Mouse (Mus musculus) heart, embryonic 13.5 days (tissue): ENCODE results near the gene Clrn2. TPM values are rescaled to one million over a fixed set of nuclear protein-coding genes. Genes with fewer than 3 reads are reported as not detected.

Source experiments
- ATAC-seq: fragments of 200-750 bp; cut with Nextera tagmentation; 2 replicates; pipeline ENCODE4 v1.8.0; 2017; ENCODE audit warnings: moderate TSS enrichment; ENCODE audit not compliant: insufficient number of reproducible peaks, low FRiP score, low TSS enrichment; ENCODE audit errors: extremely low read depth
- H3K27ac ChIP-seq: fragments of 300-500 bp; sonication (generic); replicated peaks from 2 replicates; pipeline ENCODE4 v1.5.1; 2015; ENCODE audit warnings: moderate library complexity, mild to moderate bottlenecking, inconsistent platforms
- H3K27me3 ChIP-seq: fragments of 300-500 bp; sonication (generic); replicated peaks from 2 replicates; pipeline ENCODE4 v1.6.1; 2015; ENCODE audit warnings: mild to moderate bottlenecking, inconsistent platforms
- H3K36me3 ChIP-seq: fragments of 300-500 bp; sonication (generic); 2 replicates; pipeline ENCODE4 v1.6.1; 2015; ENCODE audit warnings: mild to moderate bottlenecking, inconsistent platforms
- H3K4me1 ChIP-seq: fragments of 300-500 bp; sonication (generic); 2 replicates; pipeline ENCODE4 v1.6.1; 2015; ENCODE audit warnings: inconsistent platforms
- H3K4me2 ChIP-seq: fragments of 300-500 bp; sonication (generic); 2 replicates; pipeline ENCODE4 v1.6.1; 2015; ENCODE audit warnings: inconsistent platforms, mild to moderate bottlenecking, moderate library complexity
- H3K4me3 ChIP-seq: fragments of 300-500 bp; sonication (generic); 2 replicates; pipeline ENCODE4 v1.5.1; 2015; ENCODE audit warnings: moderate library complexity, mild to moderate bottlenecking, inconsistent platforms
- H3K9ac ChIP-seq: fragments of 300-500 bp; sonication (generic); 2 replicates; pipeline ENCODE4 v1.6.1; 2015; ENCODE audit warnings: inconsistent platforms, mild to moderate bottlenecking, moderate library complexity
- H3K9me3 ChIP-seq: fragments of 300-500 bp; sonication (generic); 2 replicates; pipeline ENCODE4 v1.6.1; 2016; ENCODE audit warnings: inconsistent platforms
- WGBS: fragments of 180-500 bp; shearing (Covaris S2); methylation state at CpG from one replicate; pipeline ENCODE4 v1.1.7; 2015; ENCODE audit warnings: mixed read lengths; 5-methylcytosine and 5-hydroxymethylcytosine counted together
- polyA plus RNA-seq: library from polyadenylated mRNA; unstranded; fragments of >200 nt; fragmentation: Nextera tagmentation; extraction: Ambion mirVana; gene quantifications from 2 replicates; pipeline ENCODE4 v1.2.1, GENCODE M21; 2015

Clrn2 gene
- polyA plus RNA-seq, 1 experiment from 2014 or later = not detected

DNA sequence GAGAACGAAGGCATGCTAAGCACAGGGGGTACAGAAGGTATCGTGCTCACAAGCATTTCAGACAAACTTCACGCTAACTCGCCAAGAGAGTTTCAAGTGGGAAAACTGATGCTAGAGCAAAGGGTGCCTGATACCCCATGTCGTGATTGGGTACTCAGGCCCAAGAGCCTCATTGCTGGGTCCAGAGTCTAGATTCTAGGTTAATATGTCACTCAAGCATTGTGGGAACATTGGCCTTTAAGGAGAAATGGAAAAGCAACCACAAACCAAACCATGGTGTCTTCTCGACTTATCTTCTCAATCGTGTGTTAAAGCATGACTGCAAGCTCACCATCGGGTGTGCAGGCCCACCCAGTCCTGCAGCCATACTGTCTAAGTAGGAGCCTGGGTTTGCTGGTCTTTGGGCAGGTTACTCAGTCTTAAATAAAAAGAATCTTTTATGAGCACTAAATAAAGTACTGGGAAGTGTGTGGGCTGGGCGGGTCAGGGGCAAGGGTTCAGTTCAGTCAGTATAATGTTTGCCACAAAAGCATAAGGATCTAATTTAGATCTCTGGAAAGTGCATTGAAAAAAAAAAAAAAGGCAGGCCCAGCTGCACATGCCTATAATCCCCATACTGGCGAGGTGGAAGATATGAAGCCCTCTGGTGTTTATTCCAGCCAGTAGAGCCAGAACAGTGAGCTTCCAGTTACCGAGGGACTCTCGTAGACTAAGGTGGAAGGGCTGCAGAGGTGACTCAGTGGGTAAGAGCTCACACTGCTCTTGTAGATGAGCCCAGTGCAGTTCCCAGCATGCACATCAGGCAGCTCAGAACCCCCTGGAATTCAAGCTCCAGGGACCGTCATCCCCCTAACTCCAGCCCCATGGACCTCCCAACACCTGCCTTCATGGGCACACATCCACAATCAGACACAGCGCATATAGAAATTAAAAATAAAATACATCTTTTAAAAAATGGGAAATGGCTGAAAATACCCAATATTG is 17.3 kb upstream of the Clrn2 start:
- H3K27me3 ChIP-seq = no peaks in the 10 kb centered on the region
- peaks cover 69% of the 10 kb centered on the region for H3K36me3 ChIP-seq
- no peak for ATAC-seq
- no peak overlapping the region for H3K9ac ChIP-seq
- no peaks in the 10 kb centered on the region for H3K9me3 ChIP-seq
- peaks cover 8% of the 10 kb centered on the region; the same call in 1 of the 2 replicates for H3K4me1 ChIP-seq
- H3K4me3 ChIP-seq = no peak overlapping the region
- WGBS = 82% methylated on average over 14 of the region's 14 CpGs
- H3K27ac ChIP-seq = no peak overlapping the region
- H3K4me2 ChIP-seq = no peak overlapping the region

DNA sequence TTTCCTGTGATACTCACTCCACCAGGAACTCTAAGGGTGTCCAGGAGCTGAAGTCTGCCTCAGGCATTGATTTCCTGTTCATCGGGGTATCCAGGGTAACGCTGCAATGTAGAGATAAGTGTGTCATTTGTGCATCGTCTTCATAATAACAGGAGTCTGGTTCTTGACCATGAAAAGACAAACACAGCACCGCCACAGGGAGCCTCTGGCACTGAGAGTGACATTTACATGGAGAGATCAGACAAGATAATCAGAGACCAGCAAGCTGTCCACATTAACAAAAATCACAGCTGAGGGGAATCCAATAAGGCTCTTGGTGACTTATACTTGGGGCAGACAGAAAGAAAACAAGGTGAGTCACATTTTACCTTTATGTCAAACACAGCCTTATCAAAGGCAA is 15.7 kb upstream of the Clrn2 start:
- Histone ChIP-seq H3K4me1 (peaks cover 10% of the 10 kb centered on the region; the same call in 1 of the 2 replicates), H3K36me3 (peaks cover 67% of the 10 kb centered on the region), H3K4me2 (no peak overlapping the region), H3K27ac (no peak overlapping the region), H3K4me3 (no peak overlapping the region), H3K9me3 (no peaks in the 10 kb centered on the region), H3K27me3 (no peaks in the 10 kb centered on the region), H3K9ac (no peak overlapping the region)
- no peak for ATAC-seq
- 67% methylated on average over 4 of the region's 4 CpGs for WGBS

DNA sequence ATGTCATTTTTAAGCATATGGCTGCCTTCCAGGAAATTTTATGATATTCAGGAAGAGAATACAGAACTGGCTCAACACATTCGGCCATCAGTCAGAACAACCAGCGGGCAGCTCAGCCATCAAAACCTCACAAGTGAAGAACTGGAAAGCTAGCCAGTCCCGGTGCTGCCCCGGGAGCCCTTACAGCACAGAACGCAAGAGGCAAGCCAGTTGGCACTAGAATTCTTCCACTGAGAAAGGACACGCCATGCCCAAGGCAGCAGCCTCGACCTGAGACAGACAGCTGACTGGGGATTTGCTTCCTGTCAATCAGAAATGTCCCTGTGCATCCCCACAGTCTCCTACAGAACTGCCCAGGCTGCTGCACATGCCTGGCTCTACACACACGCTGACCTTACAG is 15.2 kb upstream of the Clrn2 start:
- no peak overlapping the region for H3K4me3 ChIP-seq
- WGBS = 73% methylated on average over 8 of the region's 8 CpGs
- peaks cover 67% of the 10 kb centered on the region for H3K36me3 ChIP-seq
- H3K9ac ChIP-seq = no peak overlapping the region
- H3K4me2 ChIP-seq = no peak overlapping the region
- H3K27me3 ChIP-seq = no peaks in the 10 kb centered on the region
- H3K27ac ChIP-seq = no peak overlapping the region
- no peak for ATAC-seq
- no peaks in the 10 kb centered on the region for H3K9me3 ChIP-seq
- peaks cover 10% of the 10 kb centered on the region; the same call in 1 of the 2 replicates for H3K4me1 ChIP-seq

DNA sequence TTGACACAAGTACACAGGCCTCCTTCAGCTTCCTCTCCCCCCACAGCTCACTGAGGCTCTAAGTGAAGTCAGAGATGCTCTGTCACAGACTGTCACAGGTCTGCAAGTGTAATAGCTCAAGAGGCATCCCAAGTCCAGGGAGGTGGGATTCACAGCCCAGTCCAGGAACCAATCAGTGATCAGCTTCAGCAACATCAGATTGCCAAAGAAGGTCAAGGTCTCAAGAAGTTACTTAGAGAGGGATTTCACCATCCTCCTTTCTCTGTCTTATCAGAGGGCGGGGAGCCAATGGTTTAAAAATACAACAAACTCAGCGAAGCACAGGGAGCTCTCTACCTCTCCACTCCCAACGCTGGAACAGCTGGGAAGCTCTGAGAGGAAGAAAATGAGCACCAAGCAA is 12.4 kb upstream of the Clrn2 start:
- H3K36me3 ChIP-seq = peaks cover 62% of the 10 kb centered on the region
- no peak overlapping the region for H3K4me2 ChIP-seq
- ATAC-seq = no peak
- no peaks in the 10 kb centered on the region for H3K9me3 ChIP-seq
- no peak overlapping the region for H3K9ac ChIP-seq
- no peak overlapping the region for H3K4me3 ChIP-seq
- H3K4me1 ChIP-seq = peaks cover 10% of the 10 kb centered on the region; the same call in 1 of the 2 replicates
- 37% methylated on average over 3 of the region's 3 CpGs for WGBS
- H3K27ac ChIP-seq = no peak overlapping the region
- no peaks in the 10 kb centered on the region for H3K27me3 ChIP-seq

DNA sequence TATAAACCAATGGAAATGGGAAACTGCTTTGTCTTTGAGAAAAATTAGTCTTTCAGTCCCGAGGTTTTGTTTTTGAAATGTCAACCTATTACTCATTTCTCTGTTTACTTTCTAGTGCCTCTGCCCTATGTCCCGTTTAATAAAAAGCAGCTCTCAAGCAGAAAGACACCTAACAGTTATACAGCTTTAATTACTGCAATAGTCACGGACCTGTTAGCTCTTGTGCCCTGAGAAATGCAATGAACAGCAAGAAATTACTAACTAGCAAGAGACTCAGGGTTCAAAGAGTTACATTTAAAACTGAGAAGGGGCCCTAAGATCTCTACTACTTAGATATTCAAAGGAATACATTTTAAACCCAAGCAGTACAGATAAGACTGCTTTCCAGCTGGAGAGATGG is 11.8 kb upstream of the Clrn2 start:
- Histone ChIP-seq H3K4me1 (peaks cover 10% of the 10 kb centered on the region; the same call in 1 of the 2 replicates), H3K9ac (no peak overlapping the region), H3K9me3 (no peaks in the 10 kb centered on the region), H3K36me3 (peaks cover 58% of the 10 kb centered on the region), H3K4me3 (no peak overlapping the region), H3K27me3 (no peaks in the 10 kb centered on the region), H3K27ac (no peak overlapping the region), H3K4me2 (no peak overlapping the region)
- WGBS = 72% methylated on average over 3 of the region's 3 CpGs
- no peak for ATAC-seq

DNA sequence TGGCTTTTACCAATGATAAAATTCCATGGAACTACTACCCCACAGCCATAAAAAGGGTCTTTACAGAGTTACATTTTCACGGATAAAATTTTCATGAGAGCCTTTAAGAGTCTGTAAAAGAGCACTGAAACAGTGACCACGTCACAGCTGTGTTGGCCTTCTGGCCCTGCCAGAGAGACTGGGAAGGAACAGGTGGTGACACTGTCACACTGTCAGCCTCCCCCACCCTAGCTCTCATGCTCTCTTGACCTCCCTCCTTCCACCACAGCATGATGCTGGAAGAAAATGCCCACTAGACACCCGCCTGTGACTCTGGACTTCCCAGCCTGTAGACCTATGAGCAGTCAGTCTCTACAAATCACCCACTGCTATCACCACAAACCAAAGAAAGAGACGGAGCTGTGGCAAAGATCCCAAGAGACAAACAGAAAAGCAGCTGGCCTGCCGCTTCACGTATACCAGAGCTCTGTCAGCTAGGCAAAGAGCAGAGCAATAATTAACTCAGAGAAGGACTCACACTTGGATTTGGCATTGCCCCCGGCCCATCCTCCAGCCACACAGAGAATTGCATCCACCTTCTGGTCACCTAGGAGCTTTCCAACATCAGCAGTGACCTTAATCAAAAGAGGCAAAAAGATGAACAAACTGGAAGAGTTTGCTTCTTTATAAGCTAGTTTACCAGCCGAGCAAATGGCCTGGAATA is 9.3 kb upstream of the Clrn2 start:
- Histone ChIP-seq H3K9me3 (no peaks in the 10 kb centered on the region), H3K4me2 (no peak overlapping the region), H3K36me3 (peaks cover 36% of the 10 kb centered on the region), H3K4me3 (no peak overlapping the region), H3K4me1 (peaks cover 20% of the 10 kb centered on the region), H3K9ac (no peak overlapping the region), H3K27me3 (no peaks in the 10 kb centered on the region), H3K27ac (no peak overlapping the region)
- 79% methylated on average over 8 of the region's 8 CpGs for WGBS
- no peak for ATAC-seq

DNA sequence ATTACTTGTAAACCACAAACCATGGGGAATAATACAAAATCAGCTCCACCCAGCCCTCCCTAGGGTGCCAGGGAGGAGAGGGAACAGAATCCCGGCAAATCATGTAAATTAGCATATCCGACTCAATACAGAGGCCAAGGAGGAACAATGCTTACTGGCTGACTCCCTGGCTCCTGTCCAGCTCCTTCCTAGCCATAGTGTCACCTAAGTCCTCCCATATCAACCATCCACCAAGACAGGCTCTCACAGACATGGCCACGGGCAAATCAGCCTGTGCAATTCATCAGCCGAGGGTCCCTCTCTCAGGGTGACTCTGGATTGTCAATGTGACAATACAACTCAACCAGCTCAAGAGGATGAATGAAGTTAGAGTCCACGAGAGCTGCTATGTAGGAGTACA is 4.9 kb upstream of the Clrn2 start:
- WGBS = 56% methylated on average over 5 of the region's 5 CpGs
- Histone ChIP-seq H3K4me1 (peaks cover 20% of the 10 kb centered on the region), H3K4me2 (peak overlapping the region; percentile 81), H3K27ac (no peak overlapping the region), H3K9me3 (no peaks in the 10 kb centered on the region), H3K9ac (peak overlapping the region; percentile 80), H3K36me3 (peaks cover 12% of the 10 kb centered on the region), H3K27me3 (peaks cover 4% of the 10 kb centered on the region; the same call in 1 of the 2 replicates), H3K4me3 (peak overlapping the region; percentile 62)
- ATAC-seq = no peak

DNA sequence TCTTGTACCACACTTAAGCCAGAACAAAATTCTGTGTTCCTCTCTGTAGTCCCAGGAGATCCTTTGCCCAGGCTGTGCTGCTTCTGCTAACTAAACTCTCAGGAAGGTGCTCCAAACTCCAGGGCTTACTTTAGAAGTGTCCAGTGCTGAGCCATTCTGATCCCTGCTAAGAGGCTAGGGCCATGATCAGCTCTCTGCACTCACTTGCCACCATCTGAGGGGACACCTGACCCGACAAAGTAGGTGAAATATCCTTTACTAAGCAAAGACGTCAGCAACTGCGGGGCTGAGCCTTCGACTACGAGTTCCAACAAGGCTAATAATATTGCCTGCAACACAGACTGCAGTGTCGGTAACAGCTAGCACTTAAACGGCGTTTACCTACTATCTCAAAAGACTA is 4.3 kb upstream of the Clrn2 start:
- Histone ChIP-seq H3K36me3 (peaks cover 7% of the 10 kb centered on the region), H3K9me3 (no peaks in the 10 kb centered on the region), H3K27ac (peak overlapping the region; percentile 71; the same call in 1 of the 2 replicates), H3K27me3 (peaks cover 7% of the 10 kb centered on the region; the same call in 1 of the 2 replicates), H3K4me2 (peak overlapping the region; percentile 81), H3K4me1 (peaks cover 20% of the 10 kb centered on the region), H3K9ac (peak overlapping the region; percentile 80), H3K4me3 (peak overlapping the region; percentile 62)
- WGBS = 3% methylated on average over 8 of the region's 8 CpGs
- no peak for ATAC-seq

DNA sequence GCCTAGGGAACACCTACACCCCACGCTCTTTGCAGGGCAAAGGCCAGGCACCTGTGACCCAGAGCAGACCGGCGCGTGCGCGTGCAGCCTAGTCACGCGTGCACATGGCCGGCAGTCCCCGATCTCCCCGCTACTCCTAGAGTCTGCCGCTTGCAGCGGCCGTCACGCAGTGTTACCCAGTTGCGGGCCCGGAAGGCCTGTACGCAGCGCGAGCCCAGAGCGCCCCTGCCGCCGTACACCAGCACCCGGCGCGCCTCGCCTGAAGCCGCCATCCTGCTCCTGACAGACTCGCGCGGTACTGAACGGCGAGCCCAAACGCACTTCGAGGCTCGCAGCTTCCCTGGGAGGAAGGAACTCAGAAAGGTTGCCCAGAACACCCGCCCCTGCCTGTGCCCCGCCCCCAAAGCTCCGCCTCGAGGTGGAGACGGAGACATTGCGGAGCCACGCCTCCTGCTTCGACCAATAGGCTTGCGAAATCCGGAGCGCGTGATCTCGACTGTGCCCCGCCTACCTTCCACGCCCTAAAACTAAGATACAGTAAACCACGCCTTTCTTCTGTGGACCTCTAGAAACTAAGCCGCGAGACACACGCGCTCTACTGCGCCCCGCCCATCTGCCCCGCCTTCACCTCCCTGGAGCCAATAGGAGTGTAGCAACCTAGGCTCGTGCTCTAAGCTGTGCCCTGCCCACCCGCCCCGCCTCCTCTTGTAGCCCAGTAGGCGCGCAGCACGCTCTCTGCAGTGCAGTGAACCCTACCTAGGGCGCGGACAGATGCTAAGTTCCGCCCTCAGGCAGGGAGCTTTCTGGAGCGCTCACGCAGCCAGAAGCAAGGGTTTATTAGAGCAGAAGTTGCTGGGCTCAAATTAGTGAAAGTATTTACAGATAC is 3.5 kb upstream of the Clrn2 start, which contains the start of gene Qdpr:
Qdpr (minus strand) TSS at position 406 of the 886 bp plus-strand sequence.
- H3K9me3 ChIP-seq = no peaks in the 10 kb centered on the region
- H3K4me2 ChIP-seq = peak within 1 kb of the TSS; percentile 81
- peak within 1 kb of the TSS; percentile 71 for H3K27ac ChIP-seq
- peak; percentile 99 for ATAC-seq
- peak within 1 kb of the TSS; percentile 62 for H3K4me3 ChIP-seq
- no peaks in the 10 kb centered on the region; the same call in 1 of the 2 replicates for H3K36me3 ChIP-seq
- peaks cover 7% of the 10 kb centered on the region; the same call in 1 of the 2 replicates for H3K27me3 ChIP-seq
- under 1% methylated on average over 70 of the region's 70 CpGs for WGBS
- peaks cover 20% of the 10 kb centered on the region for H3K4me1 ChIP-seq
- H3K9ac ChIP-seq = peak within 1 kb of the TSS; percentile 80

DNA sequence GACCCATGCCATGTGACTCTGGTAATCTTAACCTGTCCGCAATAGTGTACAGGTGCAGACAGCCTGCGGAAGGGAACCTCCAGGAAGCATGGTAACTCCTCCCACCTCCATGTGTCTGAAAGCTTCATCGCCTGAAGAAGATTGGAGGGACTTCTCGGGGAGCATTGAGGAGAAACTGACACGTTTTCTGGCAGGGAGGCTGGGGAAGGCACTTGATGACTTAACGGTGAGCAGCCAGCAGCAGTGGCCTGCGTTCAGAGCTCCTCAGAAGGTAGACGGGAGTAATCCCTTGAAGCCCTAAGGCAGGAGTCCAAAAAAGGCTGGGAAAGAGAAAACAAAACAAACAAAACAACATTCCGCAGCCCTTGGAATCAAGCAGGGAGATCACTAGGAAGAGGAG is 905 bp downstream of the Clrn2 start:
- H3K4me2 ChIP-seq = no peak overlapping the region
- peaks cover 10% of the 10 kb centered on the region; the same call in 1 of the 2 replicates for H3K27me3 ChIP-seq
- 39% methylated on average over 9 of the region's 9 CpGs for WGBS
- H3K9me3 ChIP-seq = no peaks in the 10 kb centered on the region
- no peaks in the 10 kb centered on the region for H3K36me3 ChIP-seq
- no peak for ATAC-seq
- H3K4me3 ChIP-seq = no peak overlapping the region
- H3K27ac ChIP-seq = no peak overlapping the region
- H3K9ac ChIP-seq = no peak overlapping the region
- H3K4me1 ChIP-seq = peaks cover 5% of the 10 kb centered on the region
